Mouse (Mus musculus) MEL (cell line): ENCODE data around the gene Ncapd2.

Source experiments
- CHD1 ChIP-seq: IDR thresholded peaks from 2 replicates; pipeline ENCODE4 v1.6.1; 2012; ENCODE audit warnings: low read depth, mild to moderate bottlenecking, inconsistent platforms, low read length, improper control_type of control experiment
- POLR2A ChIP-seq, 2 experiments: IDR thresholded peaks; 2 replicates each; pipeline ENCODE4 v1.6.1; 2011 to 2012; ENCODE audit warnings: low read length in 2 of 2, mild to moderate bottlenecking in 2 of 2, control low read depth in 1 of 2, improper control_type of control experiment in 1 of 2, low read depth in 1 of 2, moderate library complexity in 1 of 2; ENCODE audit not compliant: control insufficient read depth in 1 of 2, insufficient read depth in 1 of 2, poor library complexity in 1 of 2

DNA sequence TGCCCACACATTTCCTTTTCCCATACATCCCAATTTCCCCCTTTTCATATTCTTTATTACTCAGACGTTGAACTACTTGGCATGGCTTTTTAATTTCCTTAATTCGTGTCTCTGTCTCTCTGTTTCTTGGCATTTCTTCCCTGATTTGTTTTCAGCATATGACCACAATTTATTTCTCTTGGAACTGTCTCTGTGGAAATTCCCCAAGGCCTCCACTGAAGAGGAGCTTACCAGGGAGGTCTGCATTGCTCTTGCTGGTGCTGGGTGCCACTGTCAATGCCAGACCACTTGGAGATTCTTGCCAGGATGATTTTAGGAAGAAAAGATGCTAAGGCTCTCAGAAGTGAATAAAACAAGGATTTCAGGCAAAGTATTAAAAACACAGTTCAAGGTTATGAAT is 21.1 kb upstream of the Ncapd2 start:
- TF ChIP-seq CHD1 (no peak), POLR2A (IDR thresholded peaks at IDR 0.05; ENCODE audit: control insufficient read depth in 1 of 2, insufficient read depth in 1 of 2, low read depth in 1 of 2, low read length in 2 of 2, poor library complexity in 1 of 2) (no peak)
